Mouse (Mus musculus) CH12.LX (cell line): ENCODE results near the gene Rab10.

Experiments used
- MAX ChIP-seq: IDR thresholded peaks from 2 replicates; pipeline ENCODE4 v1.6.1; 2011; ENCODE audit warnings: low read length, improper control_type of control experiment
- POLR2A ChIP-seq: IDR thresholded peaks from 2 replicates; pipeline ENCODE4 v1.6.1; 2011; ENCODE audit warnings: low read depth, mild to moderate bottlenecking, improper control_type of control experiment, low read length
- ZC3H11A ChIP-seq: IDR thresholded peaks from 2 replicates; pipeline ENCODE4 v1.6.1; 2012; ENCODE audit warnings: low read depth, mild to moderate bottlenecking, inconsistent platforms, low read length, improper control_type of control experiment

- TF ChIP-seq POLR2A (no peak), ZC3H11A (no peak), MAX (no peak)
These were observed 56.2 kb downstream of the Rab10 start for GRCm38 (mm10) chr12:3253591-3253990.
